Mouse (Mus musculus): ENCODE results near the gene Ccdc103. TPM values are rescaled to one million over a fixed set of nuclear protein-coding genes. Genes with fewer than 3 reads are reported as not detected.

The Ccdc103 gene
- polyA plus RNA-seq, 1 experiment from 2014 or later = 1.9 TPM

DNA sequence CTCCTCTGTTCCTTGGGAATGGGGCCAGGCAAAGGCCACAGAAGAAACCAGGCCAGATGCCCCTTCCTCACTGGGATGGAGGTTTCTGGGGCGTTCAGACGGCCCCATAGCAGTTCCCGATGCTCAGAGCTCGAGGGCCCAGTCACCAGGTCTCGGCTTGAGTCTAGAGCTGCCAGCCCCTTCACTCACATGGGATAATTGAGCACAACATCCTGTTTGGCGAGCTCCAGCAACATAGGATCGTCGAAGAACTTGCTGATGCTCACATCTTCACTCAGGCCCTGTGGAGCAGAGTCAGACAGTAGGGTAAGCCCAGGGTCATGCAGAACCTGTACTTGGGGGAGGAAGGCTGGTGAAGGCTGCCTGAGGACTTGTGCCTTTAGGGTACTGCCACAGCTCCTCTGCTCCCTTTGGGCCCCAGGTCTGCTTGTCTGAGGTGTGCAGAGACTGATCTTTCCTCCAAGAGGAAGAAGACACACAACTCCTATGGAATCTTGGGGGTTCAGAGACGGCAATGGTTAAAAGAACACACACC is 42.3 kb upstream of the Ccdc103 start:
- TF ChIP-seq CTCF (IDR thresholded peaks at IDR 0.05; ENCODE audit: low read depth) = no peak
- WGBS = 84% methylated on average over 9 of the region's 9 CpGs
- H3K4me1 ChIP-seq (ENCODE audit: insufficient read depth) = no peaks in the 10 kb centered on the region
- DNase-seq (no peak), ATAC-seq (ENCODE audit: insufficient read depth) (no peak)
- H3K27ac ChIP-seq (ENCODE audit: low read depth) = no peak overlapping the region
- H3K4me2 ChIP-seq = no peak overlapping the region
- no peak overlapping the region for H3K4me3 ChIP-seq (ENCODE audit: low read depth, low read length)
- no peak overlapping the region for H3K9ac ChIP-seq
- H3K9me3 ChIP-seq (ENCODE audit: low read depth, low read length) = no peaks in the 10 kb centered on the region
- H3K36me3 ChIP-seq (ENCODE audit: insufficient read depth) = peaks cover 76% of the 10 kb centered on the region
- no peaks in the 10 kb centered on the region for H3K27me3 ChIP-seq (ENCODE audit: insufficient read depth, low read length)

DNA sequence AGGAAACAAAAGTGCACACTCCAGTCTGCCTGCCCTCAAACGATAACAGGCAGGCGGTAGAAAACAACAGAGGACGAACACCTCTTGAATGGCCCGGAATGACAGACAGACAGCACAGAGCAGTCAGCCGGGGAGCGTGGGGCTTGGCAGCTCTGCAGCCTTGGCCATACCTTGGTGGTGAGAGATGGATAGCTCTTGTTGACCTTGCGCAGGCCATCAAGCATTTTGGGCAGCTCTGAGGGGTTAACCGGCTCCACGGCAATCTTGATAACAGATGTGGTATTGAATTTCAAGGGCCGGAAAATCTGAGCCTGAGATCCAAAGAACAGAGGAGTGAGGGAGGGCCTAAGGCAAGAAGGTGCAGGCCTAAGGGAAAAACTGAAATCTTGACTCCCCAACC is 35.1 kb upstream of the Ccdc103 start:
- H3K4me1 ChIP-seq (ENCODE audit: insufficient read depth) = no peaks in the 10 kb centered on the region
- no peaks in the 10 kb centered on the region for H3K27me3 ChIP-seq (ENCODE audit: insufficient read depth, low read length)
- DNase-seq = no peak
- no peak overlapping the region for H3K9ac ChIP-seq
- H3K27ac ChIP-seq (ENCODE audit: low read depth) = no peak overlapping the region
- 48% methylated on average over 10 of the region's 10 CpGs for WGBS
- no peak overlapping the region for H3K4me3 ChIP-seq (ENCODE audit: low read depth, low read length)
- no peak overlapping the region for H3K4me2 ChIP-seq
- no peaks in the 10 kb centered on the region for H3K9me3 ChIP-seq (ENCODE audit: low read depth, low read length)
- H3K36me3 ChIP-seq (ENCODE audit: insufficient read depth) = peaks cover 98% of the 10 kb centered on the region
- no peak for TF ChIP-seq CTCF (IDR thresholded peaks at IDR 0.05; ENCODE audit: low read depth)
- no peak for ATAC-seq (ENCODE audit: insufficient read depth)

DNA sequence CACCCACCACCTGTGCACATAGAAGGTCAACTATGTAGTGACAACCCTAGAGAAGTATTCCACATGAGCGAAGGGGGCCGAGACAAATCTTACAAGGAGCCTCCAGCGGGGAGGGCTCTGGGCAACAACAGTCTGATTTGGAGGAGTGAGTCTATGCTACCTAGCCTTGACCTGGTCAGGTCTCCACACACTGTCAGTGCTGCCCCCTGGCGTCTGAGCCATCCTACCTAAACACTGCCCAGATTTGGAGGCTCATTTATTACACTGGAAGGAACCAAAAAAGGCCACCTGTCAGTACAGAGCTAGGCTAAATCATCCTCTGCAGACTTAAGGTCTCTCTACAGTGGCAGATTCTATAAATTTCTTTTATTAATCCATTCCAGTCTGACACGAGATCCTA is 29.1 kb upstream of the Ccdc103 start:
- Histone ChIP-seq H3K4me3 (ENCODE audit: low read depth, low read length) (no peak overlapping the region), H3K27me3 (ENCODE audit: insufficient read depth, low read length) (no peaks in the 10 kb centered on the region), H3K9me3 (ENCODE audit: low read depth, low read length) (no peaks in the 10 kb centered on the region), H3K27ac (ENCODE audit: low read depth) (no peak overlapping the region), H3K36me3 (ENCODE audit: insufficient read depth) (peaks cover 87% of the 10 kb centered on the region), H3K4me1 (ENCODE audit: insufficient read depth) (no peaks in the 10 kb centered on the region), H3K4me2 (no peak overlapping the region), H3K9ac (no peak overlapping the region)
- 61% methylated on average over 5 of the region's 5 CpGs for WGBS
- ATAC-seq (ENCODE audit: insufficient read depth) (peak; percentile 44; the same call in 1 of the 2 replicates), DNase-seq (peak; percentile 78)
- peak; percentile 73 for TF ChIP-seq CTCF (IDR thresholded peaks at IDR 0.05; ENCODE audit: low read depth)

DNA sequence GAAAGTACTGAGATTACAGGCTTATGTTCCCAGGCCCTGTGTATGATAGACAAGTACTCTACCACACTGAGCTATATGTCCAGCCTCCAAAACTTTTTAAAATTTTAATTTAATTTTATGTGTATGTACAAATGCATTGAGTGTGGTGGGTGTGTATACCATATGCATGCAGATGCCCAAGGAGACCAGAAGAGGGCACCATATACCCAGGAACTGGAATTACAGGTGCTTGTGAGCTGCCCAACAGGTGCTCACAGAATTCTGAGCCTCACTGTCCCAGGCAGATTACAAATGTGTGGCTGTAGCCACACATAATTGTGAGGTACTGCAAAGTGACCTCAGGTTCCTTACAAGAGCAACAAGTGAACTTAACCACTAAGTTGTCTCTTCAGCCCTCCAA is 27.2 kb upstream of the Ccdc103 start:
- Histone ChIP-seq H3K27me3 (ENCODE audit: insufficient read depth, low read length) (no peaks in the 10 kb centered on the region), H3K4me3 (ENCODE audit: low read depth, low read length) (no peak overlapping the region), H3K4me2 (no peak overlapping the region), H3K9ac (no peak overlapping the region), H3K9me3 (ENCODE audit: low read depth, low read length) (no peaks in the 10 kb centered on the region), H3K27ac (ENCODE audit: low read depth) (no peak overlapping the region), H3K36me3 (ENCODE audit: insufficient read depth) (peaks cover 87% of the 10 kb centered on the region), H3K4me1 (ENCODE audit: insufficient read depth) (no peaks in the 10 kb centered on the region)
- peak; percentile 42 for TF ChIP-seq CTCF (IDR thresholded peaks at IDR 0.05; ENCODE audit: low read depth)
- ATAC-seq (ENCODE audit: insufficient read depth) = no peak
- DNase-seq = peak; percentile 35

DNA sequence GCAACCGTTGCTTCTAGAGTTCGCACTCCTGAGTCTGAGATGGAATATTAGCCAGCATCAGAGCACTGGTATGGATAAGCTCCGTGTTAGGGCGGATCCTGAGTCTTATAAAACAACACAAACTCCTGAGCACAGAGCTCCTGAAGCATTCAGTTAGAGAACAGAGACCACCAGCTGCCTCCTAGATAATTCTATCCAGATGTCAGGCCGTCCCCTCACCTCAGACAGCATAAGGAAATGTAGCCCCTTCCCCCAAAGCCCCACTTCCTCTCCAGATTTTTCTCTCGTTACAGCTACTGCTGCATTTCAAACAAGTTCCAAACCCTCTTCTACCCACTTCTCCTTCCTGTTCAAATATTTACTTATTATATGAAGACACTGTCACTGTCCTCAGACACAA is 25.1 kb upstream of the Ccdc103 start:
- Histone ChIP-seq H3K4me1 (ENCODE audit: insufficient read depth) (no peaks in the 10 kb centered on the region), H3K27me3 (ENCODE audit: insufficient read depth, low read length) (no peaks in the 10 kb centered on the region), H3K4me3 (ENCODE audit: low read depth, low read length) (no peak overlapping the region), H3K9me3 (ENCODE audit: low read depth, low read length) (no peaks in the 10 kb centered on the region), H3K9ac (no peak overlapping the region), H3K27ac (ENCODE audit: low read depth) (no peak overlapping the region), H3K36me3 (ENCODE audit: insufficient read depth) (peaks cover 87% of the 10 kb centered on the region), H3K4me2 (no peak overlapping the region)
- 71% methylated on average over 6 of the region's 6 CpGs for WGBS
- ATAC-seq (ENCODE audit: insufficient read depth) (no peak), DNase-seq (no peak)
- TF ChIP-seq CTCF (IDR thresholded peaks at IDR 0.05; ENCODE audit: low read depth) = no peak

DNA sequence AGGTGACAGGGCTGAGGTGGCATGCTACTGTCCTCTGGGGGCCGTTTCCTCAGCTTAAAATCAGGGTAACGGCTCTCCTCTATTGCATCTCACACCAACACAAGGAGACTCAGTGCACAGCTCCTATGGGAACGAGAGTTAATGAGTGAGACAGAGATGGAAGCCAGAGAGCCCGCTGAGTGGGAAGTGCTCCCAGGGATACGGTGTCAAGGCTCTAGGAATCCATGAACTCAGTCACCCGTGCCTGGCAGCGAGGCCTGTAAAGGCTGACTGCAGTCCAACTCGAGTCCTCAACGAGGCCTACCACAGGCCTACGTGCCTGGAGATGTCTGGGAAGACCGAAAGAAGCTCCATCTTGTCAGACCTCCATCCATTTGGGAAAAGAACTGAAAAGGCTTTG is 22.1 kb upstream of the Ccdc103 start:
- 91% methylated on average over 11 of the region's 11 CpGs for WGBS
- no peak for TF ChIP-seq CTCF (IDR thresholded peaks at IDR 0.05; ENCODE audit: low read depth)
- no peak for ATAC-seq (ENCODE audit: insufficient read depth)

DNA sequence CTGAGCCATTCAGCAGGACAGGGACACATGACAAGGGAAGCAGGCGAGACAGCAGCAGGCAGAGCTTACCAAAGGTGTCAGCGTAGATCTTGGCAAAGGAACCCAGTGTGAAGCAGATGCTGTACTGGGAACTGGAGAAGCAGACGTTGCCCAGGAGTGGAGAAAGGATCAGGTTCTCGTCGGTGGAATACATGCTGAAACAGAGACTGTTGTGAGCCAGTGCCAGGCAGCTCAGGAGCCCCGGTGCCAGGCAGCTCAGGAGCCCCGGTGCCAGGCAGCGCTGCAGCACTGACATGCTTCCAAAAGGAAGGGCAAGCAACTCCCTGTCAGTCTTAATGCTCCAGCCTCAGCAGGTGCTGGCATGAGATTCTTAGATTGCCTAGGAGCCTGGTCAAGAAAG is 21.1 kb upstream of the Ccdc103 start:
- Histone ChIP-seq H3K9ac (no peak overlapping the region), H3K27me3 (ENCODE audit: insufficient read depth, low read length) (no peaks in the 10 kb centered on the region), H3K9me3 (ENCODE audit: low read depth, low read length) (no peaks in the 10 kb centered on the region), H3K36me3 (ENCODE audit: insufficient read depth) (peaks cover 87% of the 10 kb centered on the region), H3K4me3 (ENCODE audit: low read depth, low read length) (no peak overlapping the region), H3K4me2 (no peak overlapping the region), H3K27ac (ENCODE audit: low read depth) (no peak overlapping the region), H3K4me1 (ENCODE audit: insufficient read depth) (no peaks in the 10 kb centered on the region)
- ATAC-seq (ENCODE audit: insufficient read depth) (no peak), DNase-seq (no peak)
- 87% methylated on average over 8 of the region's 8 CpGs for WGBS
- TF ChIP-seq CTCF (IDR thresholded peaks at IDR 0.05; ENCODE audit: low read depth) = no peak

More for the DNA sequence above, 22.1 kb upstream of the Ccdc103 start:
- Histone ChIP-seq H3K9me3 (ENCODE audit: low read depth, low read length) (no peaks in the 10 kb centered on the region), H3K36me3 (ENCODE audit: insufficient read depth) (peaks cover 88% of the 10 kb centered on the region), H3K4me1 (ENCODE audit: insufficient read depth) (no peaks in the 10 kb centered on the region), H3K4me2 (no peak overlapping the region), H3K9ac (no peak overlapping the region), H3K27ac (ENCODE audit: low read depth) (no peak overlapping the region), H3K27me3 (ENCODE audit: insufficient read depth, low read length) (no peaks in the 10 kb centered on the region), H3K4me3 (ENCODE audit: low read depth, low read length) (no peak overlapping the region)
- DNase-seq = no peak

DNA sequence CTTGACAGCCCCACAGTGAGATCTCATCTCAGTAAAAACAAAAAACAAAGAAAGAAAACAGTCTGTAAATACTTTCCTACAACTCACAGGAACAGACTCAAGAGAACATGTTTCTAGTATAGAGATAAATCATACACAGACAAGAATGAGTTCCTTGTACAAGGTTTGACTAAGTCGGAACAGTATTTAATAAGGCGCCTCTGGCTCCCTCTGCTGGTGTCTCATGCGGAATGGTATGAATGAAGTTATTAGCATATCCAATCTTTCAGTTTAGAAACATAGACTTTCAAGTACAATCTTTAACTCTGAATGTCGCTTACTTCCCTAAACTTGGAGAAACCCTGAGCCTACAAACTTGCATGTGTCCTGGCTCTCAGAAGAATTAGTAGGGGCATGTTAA is 16.7 kb upstream of the Ccdc103 start:
- Histone ChIP-seq H3K9me3 (ENCODE audit: low read depth, low read length) (no peaks in the 10 kb centered on the region), H3K4me1 (ENCODE audit: insufficient read depth) (no peaks in the 10 kb centered on the region), H3K36me3 (ENCODE audit: insufficient read depth) (peaks cover 93% of the 10 kb centered on the region), H3K9ac (no peak overlapping the region), H3K27ac (ENCODE audit: low read depth) (no peak overlapping the region), H3K4me2 (no peak overlapping the region), H3K4me3 (ENCODE audit: low read depth, low read length) (no peak overlapping the region), H3K27me3 (ENCODE audit: insufficient read depth, low read length) (no peaks in the 10 kb centered on the region)
- 26% methylated on average over 4 of the region's 4 CpGs for WGBS
- TF ChIP-seq CTCF (IDR thresholded peaks at IDR 0.05; ENCODE audit: low read depth) = peak; percentile 73
- ATAC-seq (ENCODE audit: insufficient read depth) (no peak), DNase-seq (peak; percentile 95)

Measured in lung, embryonic 14.5 days (tissue).